Mouse (Mus musculus) kidney, embryonic 15.5 days (tissue): ENCODE measurements around the gene Rab27a. TPM values are rescaled to one million over a fixed set of nuclear protein-coding genes. Genes with fewer than 3 reads are reported as not detected.
A peak's percentile ranks its signal among the peaks of the same experiment; 100 is the strongest.
"Not testable (repeated sequence)": the region's sequence is repeated elsewhere in the genome, so short reads cannot be mapped to it uniquely, and the experiment has no call there.

ENCODE experiments used
- ATAC-seq: fragments of 200-750 bp; cut with Nextera tagmentation; replicated peaks from 2 replicates; pipeline ENCODE4 v1.8.0; 2017; ENCODE audit warnings: moderate TSS enrichment; ENCODE audit not compliant: low FRiP score
- H3K27ac ChIP-seq: fragments of 300-500 bp; sonication (generic); 2 replicates; pipeline ENCODE4 v1.5.1; 2015; ENCODE audit warnings: mild to moderate bottlenecking, inconsistent platforms
- H3K27me3 ChIP-seq: fragments of 300-500 bp; sonication (generic); 2 replicates; pipeline ENCODE4 v1.6.1; 2015; ENCODE audit warnings: inconsistent platforms
- H3K36me3 ChIP-seq: fragments of 300-500 bp; sonication (generic); 2 replicates; pipeline ENCODE4 v1.6.1; 2015; ENCODE audit warnings: inconsistent platforms
- H3K4me1 ChIP-seq: fragments of 300-500 bp; sonication (generic); 2 replicates; pipeline ENCODE4 v1.6.1; 2015; ENCODE audit warnings: inconsistent platforms
- H3K4me2 ChIP-seq: fragments of 300-500 bp; sonication (generic); 2 replicates; pipeline ENCODE4 v1.6.1; 2015; ENCODE audit warnings: moderate library complexity, mild to moderate bottlenecking, inconsistent platforms
- H3K4me3 ChIP-seq: fragments of 300-500 bp; sonication (generic); replicated peaks from 2 replicates; pipeline ENCODE4 v1.5.1; 2015; ENCODE audit warnings: mild to moderate bottlenecking, inconsistent platforms
- H3K9ac ChIP-seq: fragments of 300-500 bp; sonication (generic); 2 replicates; pipeline ENCODE4 v1.6.1; 2015; ENCODE audit warnings: mild to moderate bottlenecking, inconsistent platforms
- H3K9me3 ChIP-seq: fragments of 300-500 bp; sonication (generic); replicated peaks from 2 replicates; pipeline ENCODE4 v1.6.1; 2016; ENCODE audit warnings: inconsistent platforms
- WGBS: fragments of 180-500 bp; shearing (Covaris S2); methylation state at CpG from one replicate; pipeline ENCODE4 v1.1.7; 2015; ENCODE audit warnings: mixed read lengths; 5-methylcytosine and 5-hydroxymethylcytosine counted together
- polyA plus RNA-seq: library from polyadenylated mRNA; unstranded; fragments of >200 nt; fragmentation: Nextera tagmentation; extraction: Ambion mirVana; gene quantifications from 2 replicates; pipeline ENCODE4 v1.2.1, GENCODE M21; 2015

Gene Rab27a
- polyA plus RNA-seq, 1 experiment from 2014 or later: 7.1 TPM

DNA sequence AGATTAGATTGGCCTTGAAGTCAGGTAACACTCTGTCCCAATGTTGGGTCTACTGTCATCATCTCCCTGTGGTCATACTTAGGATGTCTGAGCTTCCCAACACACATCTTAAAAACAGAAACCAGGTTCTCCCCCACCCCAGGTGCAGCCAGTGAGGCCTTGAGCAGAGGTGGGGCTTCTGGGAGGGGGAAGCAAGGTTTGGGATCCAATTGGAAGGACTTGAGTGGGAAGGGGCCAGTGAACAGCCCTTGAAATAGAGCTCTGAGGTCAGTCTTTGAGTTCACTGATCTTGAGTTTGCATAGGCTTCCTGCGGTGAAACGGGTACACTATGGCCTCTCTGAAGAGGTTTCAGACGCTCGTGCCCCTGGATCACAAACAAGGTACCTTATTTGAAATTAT, 57.5 kb downstream of the Rab27a start, which contains the start of gene Gm20509:
Gm20509 (plus strand) TSS at position 290 of the 400 bp plus-strand sequence.
- no peak within 1 kb of the TSS for H3K27ac ChIP-seq
- peak within 1 kb of the TSS; percentile 86 for H3K4me2 ChIP-seq
- H3K27me3 ChIP-seq: peaks cover 55% of the 10 kb centered on the region
- peaks cover 12% of the 10 kb centered on the region for H3K4me1 ChIP-seq
- H3K36me3 ChIP-seq: no peaks in the 10 kb centered on the region
- H3K9me3 ChIP-seq: no peaks in the 10 kb centered on the region
- H3K4me3 ChIP-seq: peak within 1 kb of the TSS; percentile 47
- H3K9ac ChIP-seq: peak within 1 kb of the TSS; percentile 35
- 97% methylated on average over 4 of the region's 4 CpGs for WGBS
- no peak for ATAC-seq

DNA sequence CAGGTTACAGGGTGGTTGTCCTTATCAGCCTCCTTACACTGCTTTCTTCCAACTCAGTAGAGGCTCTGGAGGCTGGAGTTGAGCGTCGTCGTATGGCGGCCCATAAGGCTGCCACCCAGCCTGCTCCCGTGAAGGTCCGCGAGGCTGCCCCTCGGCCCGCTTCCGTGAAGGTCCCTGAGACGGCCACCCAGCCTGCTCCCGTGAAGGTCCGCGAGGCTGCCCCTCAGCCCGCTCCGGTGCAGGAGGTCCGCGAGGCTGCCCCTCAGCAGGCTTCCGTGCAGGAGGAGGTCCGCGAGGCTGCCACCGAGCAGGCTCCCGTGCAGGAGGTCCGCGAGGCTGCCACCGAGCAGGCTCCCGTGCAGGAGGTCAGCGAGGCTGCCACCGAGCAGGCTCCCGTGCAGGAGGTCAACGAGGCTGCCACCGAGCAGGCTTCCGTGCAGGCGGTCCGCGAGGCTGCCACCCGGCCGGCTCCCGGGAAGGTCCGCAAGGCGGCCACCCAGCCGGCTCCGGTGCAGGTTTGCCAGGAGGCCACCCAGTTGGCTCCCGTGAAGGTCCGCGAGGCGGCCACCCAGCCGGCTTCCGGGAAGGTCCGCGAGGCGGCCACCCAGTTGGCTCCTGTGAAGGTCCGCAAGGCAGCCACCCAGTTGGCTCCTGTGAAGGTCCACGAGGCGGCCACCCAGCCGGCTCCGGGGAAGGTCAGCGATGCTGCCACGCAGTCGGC, 58.7 kb downstream of the Rab27a start:
- H3K27ac ChIP-seq: no peak overlapping the region
- peak; percentile 75 for ATAC-seq
- peak overlapping the region; percentile 86 for H3K4me2 ChIP-seq
- no peaks in the 10 kb centered on the region for H3K9me3 ChIP-seq
- 5% methylated on average over 60 of the region's 60 CpGs for WGBS
- H3K4me1 ChIP-seq: peaks cover 12% of the 10 kb centered on the region
- H3K4me3 ChIP-seq: peak overlapping the region; percentile 47
- peaks cover 55% of the 10 kb centered on the region for H3K27me3 ChIP-seq
- peak overlapping the region; percentile 35 for H3K9ac ChIP-seq
- H3K36me3 ChIP-seq: no peaks in the 10 kb centered on the region

DNA sequence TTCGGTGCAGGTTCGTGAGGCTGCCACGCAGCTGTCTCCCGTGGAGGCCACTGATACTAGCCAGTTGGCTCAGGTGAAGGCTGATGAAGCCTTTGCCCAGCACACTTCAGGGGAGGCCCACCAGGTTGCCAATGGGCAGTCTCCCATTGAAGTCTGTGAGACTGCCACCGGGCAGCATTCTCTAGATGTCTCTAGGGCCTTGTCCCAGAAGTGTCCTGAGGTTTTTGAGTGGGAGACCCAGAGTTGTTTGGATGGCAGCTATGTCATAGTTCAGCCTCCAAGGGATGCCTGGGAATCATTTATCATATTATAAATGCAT, 59.2 kb downstream of the Rab27a start:
- Histone ChIP-seq H3K4me2 (peak overlapping the region; percentile 86), H3K27me3 (peaks cover 55% of the 10 kb centered on the region), H3K4me1 (peaks cover 12% of the 10 kb centered on the region), H3K4me3 (peak overlapping the region; percentile 47), H3K9me3 (no peaks in the 10 kb centered on the region), H3K36me3 (no peaks in the 10 kb centered on the region), H3K27ac (no peak overlapping the region), H3K9ac (peak overlapping the region; percentile 35; the same call in 1 of the 2 replicates)
- ATAC-seq: peak; percentile 69
- 45% methylated on average over 5 of the region's 5 CpGs for WGBS

DNA sequence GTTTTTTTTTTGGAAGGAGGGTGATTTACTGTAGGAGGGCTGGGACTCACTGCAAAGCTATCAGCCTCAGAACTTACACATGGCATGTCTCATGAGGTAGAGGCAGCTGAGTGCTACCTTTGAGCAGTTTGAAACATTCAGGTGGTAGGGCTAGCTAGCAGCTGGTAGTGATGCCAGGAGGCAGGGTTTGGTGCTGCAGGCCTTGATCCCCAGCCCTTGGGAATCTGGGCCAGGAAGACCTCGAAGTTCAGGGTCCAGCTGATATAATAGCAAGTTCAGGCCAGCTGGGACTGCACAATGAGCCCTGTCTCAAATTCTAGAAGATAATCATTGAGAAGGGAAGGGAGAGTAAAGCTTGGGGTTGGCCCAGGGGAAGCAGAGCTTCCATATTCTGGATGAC, 60.5 kb downstream of the Rab27a start:
- Histone ChIP-seq H3K27me3 (peaks cover 55% of the 10 kb centered on the region), H3K9me3 (no peaks in the 10 kb centered on the region), H3K9ac (no peak overlapping the region), H3K36me3 (no peaks in the 10 kb centered on the region), H3K4me2 (no peak overlapping the region), H3K4me1 (peaks cover 12% of the 10 kb centered on the region), H3K4me3 (no peak overlapping the region), H3K27ac (no peak overlapping the region)
- no peak for ATAC-seq
- 68% methylated on average over 1 of the region's 1 CpGs for WGBS

DNA sequence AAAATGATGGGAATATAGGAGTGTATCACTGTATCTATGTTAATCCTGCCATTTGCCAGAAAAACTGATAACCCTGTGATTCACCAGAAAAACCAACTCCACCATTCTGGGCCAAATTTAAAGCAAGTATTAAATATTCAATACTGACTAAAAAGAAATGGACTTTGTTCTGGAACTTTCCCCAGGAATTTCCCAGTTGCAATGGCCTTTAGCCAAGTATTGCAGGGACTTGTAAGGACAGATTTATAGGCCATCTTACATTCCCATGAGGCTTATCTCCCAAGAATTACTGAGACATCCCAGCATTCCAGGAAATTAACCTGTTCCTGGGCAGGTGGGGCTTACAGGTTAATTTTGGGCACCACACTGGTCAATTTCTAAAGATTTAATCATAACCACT, 61.1 kb downstream of the Rab27a start:
- Histone ChIP-seq H3K27ac (no peak overlapping the region), H3K9ac (no peak overlapping the region), H3K4me1 (peaks cover 12% of the 10 kb centered on the region), H3K27me3 (peaks cover 55% of the 10 kb centered on the region), H3K9me3 (no peaks in the 10 kb centered on the region), H3K4me3 (no peak overlapping the region), H3K4me2 (no peak overlapping the region), H3K36me3 (no peaks in the 10 kb centered on the region)
- ATAC-seq: no peak

DNA sequence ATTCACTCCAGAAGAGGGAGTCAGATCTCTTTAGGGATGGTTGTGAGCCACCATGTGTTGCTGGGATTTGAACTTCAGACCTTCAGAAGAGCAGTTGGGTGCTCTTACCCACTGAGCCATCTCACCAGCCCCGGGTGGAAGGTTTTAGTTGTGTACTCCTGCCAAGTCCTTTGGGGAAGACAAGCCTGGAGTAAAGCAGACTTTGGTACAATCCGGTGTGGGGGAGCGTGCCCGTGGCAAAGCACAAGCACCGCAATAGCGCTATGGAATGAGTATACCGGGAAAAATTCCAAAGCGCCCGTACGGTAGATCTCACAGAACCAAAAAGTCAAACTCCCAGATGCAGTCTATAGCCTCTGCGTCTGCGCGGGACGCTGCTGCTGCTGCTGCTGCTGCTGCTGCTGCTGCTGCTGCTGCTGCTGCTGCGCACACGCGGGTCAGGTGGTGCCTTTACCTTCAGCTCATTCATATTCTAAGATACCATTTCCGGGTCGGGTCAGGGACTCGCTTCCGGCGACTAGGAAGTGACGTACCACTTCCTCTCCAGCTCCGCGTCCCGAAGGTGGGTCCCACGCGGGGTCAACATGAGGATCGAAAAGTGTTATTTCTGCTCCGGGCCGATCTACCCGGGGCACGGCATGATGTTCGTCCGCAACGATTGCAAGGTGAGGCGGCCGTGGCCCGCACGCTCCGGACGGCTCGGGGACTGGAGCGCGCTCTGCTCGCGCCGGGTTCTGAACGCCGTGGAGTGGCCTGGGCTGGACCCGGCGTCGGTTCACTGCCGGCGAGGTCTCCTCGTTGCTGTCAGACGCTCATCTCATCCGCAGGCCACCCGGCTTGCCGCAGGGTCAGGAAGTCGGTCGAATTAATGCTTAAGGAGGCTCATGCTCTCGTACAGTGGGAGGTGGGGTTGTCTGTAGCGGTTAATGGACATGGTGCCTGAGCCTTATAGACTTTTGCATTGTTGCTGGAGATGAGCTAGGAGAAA, 68.6 kb downstream of the Rab27a start, which contains the start of gene Rsl24d1:
Rsl24d1 (plus strand) TSS at position 508 of the 988 bp plus-strand sequence.
- H3K36me3 ChIP-seq: peaks cover 31% of the 10 kb centered on the region
- H3K4me2 ChIP-seq: peak within 1 kb of the TSS; percentile 73
- no peaks in the 10 kb centered on the region for H3K27me3 ChIP-seq
- WGBS: under 1% methylated on average over 64 of the region's 64 CpGs
- H3K9me3 ChIP-seq: no peaks in the 10 kb centered on the region
- H3K4me1 ChIP-seq: peaks cover 12% of the 10 kb centered on the region
- H3K4me3 ChIP-seq: peak within 1 kb of the TSS; percentile 99
- peak within 1 kb of the TSS; percentile 86 for H3K27ac ChIP-seq
- peak; percentile 96 for ATAC-seq
- peak within 1 kb of the TSS; percentile 88 for H3K9ac ChIP-seq

DNA sequence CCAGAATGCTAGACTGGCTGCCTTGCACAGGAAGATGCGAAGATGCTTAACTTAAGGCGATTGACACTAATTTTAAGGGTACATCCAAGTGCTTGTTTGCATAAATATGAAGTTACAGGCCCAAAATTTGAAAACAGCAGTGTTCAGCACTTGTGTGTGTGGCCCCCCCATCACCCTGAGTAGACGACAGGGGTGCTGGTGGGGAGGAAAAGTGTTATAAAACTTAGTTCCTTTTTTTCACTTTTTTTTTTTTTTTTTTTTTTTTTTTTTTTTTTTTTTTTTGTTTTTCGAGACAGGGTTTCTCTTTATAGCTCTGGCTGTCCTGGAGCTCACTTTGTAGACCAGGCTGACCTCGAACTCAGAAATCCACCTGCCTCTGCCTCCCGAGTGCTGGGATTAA, 72.0 kb downstream of the Rab27a start:
- H3K4me1 ChIP-seq: peaks cover 12% of the 10 kb centered on the region
- not testable (repeated sequence) for H3K9me3 ChIP-seq, H3K27ac ChIP-seq, H3K9ac ChIP-seq, H3K27me3 ChIP-seq, H3K4me2 ChIP-seq, ATAC-seq, H3K4me3 ChIP-seq
- WGBS: 89% methylated on average over 5 of the region's 6 CpGs
- peaks cover 63% of the 10 kb centered on the region for H3K36me3 ChIP-seq

DNA sequence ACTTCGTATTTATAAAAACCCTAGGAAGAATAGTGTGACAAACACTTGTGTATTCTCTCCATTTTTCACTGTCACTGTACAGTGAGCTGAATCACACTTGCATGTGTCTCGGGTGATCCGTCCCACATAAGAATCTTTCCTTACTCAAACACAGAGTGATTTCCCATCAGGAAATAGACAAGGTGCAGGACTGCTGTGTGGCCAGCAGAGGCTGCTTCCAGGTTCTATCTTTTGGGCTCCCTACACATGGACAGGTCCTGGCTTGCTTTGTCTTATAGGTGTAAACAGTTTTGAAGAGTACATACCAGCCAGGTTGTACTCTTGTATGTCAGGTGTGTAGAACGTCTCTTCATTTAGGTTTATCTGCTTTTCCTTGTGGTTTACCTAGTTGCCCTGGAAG, 73.4 kb downstream of the Rab27a start:
- Histone ChIP-seq H3K36me3 (peaks cover 75% of the 10 kb centered on the region), H3K9me3 (no peaks in the 10 kb centered on the region), H3K9ac (no peak overlapping the region), H3K4me2 (no peak overlapping the region), H3K27me3 (no peaks in the 10 kb centered on the region), H3K4me1 (peaks cover 8% of the 10 kb centered on the region), H3K4me3 (no peak overlapping the region), H3K27ac (no peak overlapping the region)
- ATAC-seq: no peak
- WGBS: 85% methylated on average over 4 of the region's 4 CpGs

DNA sequence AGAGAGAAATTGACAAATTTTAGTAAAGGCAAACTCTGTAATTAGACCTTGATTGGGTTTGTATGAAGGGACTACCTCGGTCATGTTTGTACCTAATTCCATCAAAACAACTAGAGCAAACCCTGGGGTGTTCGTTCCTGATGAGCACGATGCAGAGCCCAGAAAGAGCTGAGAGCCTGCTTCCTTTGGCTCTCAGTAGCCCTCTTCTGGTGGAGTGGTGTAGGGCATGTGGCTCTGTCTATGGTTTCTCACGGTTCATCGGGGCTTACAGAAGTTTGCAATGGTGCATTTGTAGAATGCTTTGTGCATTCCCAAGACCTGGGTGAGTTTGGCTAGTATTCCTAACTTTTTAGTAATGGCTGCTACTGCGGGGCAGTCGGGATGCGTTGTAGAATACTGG, 77.1 kb downstream of the Rab27a start:
- no peaks in the 10 kb centered on the region for H3K4me1 ChIP-seq
- H3K27me3 ChIP-seq: no peaks in the 10 kb centered on the region
- no peak for ATAC-seq
- H3K27ac ChIP-seq: no peak overlapping the region
- H3K9ac ChIP-seq: no peak overlapping the region
- H3K36me3 ChIP-seq: peaks cover 92% of the 10 kb centered on the region
- no peak overlapping the region for H3K4me2 ChIP-seq
- H3K4me3 ChIP-seq: no peak overlapping the region
- H3K9me3 ChIP-seq: no peaks in the 10 kb centered on the region
- 75% methylated on average over 8 of the region's 8 CpGs for WGBS

DNA sequence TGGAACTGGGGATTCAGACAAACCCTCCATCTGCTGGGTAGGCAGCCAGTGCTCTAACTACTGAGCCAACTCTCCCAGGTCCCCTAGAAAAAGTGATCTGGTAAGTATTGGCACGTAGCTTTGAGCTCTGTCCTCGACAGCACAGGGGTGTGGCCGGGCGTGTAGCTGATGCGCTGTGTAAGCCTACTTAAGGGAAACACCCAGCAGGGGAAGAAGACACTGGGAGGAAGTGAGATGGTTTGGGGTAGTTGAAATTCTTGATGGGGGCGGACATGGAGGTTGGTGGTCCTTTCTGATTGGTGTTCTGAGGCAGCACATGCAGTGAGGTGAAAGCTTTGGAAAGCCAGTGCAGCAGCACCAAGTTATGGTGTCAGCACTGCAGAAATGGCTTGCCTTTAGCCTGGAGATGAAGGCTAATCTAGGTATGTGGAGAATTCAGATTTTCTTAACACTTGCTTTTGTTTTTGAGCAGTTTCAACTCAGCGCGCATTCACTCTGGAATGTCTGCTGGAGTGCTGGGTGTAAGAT, 80.5 kb downstream of the Rab27a start:
- H3K27me3 ChIP-seq: no peaks in the 10 kb centered on the region
- no peak overlapping the region for H3K9ac ChIP-seq
- H3K4me2 ChIP-seq: no peak overlapping the region
- H3K9me3 ChIP-seq: no peaks in the 10 kb centered on the region
- H3K4me1 ChIP-seq: 0 out of 2 replicates have a peak, but pooled peaks cover 3% of the 10 kb centered on the region
- peaks cover 96% of the 10 kb centered on the region for H3K36me3 ChIP-seq
- no peak for ATAC-seq
- 87% methylated on average over 8 of the region's 8 CpGs for WGBS
- no peak overlapping the region for H3K4me3 ChIP-seq
- no peak overlapping the region for H3K27ac ChIP-seq

DNA sequence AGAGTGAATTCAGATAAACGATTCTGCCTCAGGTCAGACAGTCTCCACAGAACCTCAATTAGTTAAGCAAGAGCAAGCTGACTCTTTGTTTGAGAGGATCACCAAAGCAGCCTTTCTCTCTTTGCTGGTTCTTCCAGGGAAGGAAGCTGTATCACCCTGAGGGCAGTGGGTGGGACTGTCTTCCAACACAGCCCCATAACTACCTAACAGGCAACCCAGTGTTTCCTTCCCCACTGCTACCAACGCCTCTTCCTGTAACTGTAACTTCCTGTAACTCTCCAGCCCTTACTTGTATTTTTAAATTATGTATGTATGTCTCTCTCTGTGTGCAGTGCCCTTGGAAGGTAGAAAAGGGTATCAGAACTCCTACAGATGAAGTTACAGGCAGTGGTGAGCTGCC, 82.8 kb downstream of the Rab27a start:
- H3K9ac ChIP-seq: no peak overlapping the region
- no peak for ATAC-seq
- no peak overlapping the region for H3K27ac ChIP-seq
- H3K36me3 ChIP-seq: peaks cover 74% of the 10 kb centered on the region
- H3K4me1 ChIP-seq: 0 out of 2 replicates have a peak, but pooled peaks cover 4% of the 10 kb centered on the region
- no peaks in the 10 kb centered on the region for H3K27me3 ChIP-seq
- WGBS: 88% methylated on average over 2 of the region's 2 CpGs
- no peaks in the 10 kb centered on the region for H3K9me3 ChIP-seq
- no peak overlapping the region for H3K4me2 ChIP-seq
- H3K4me3 ChIP-seq: no peak overlapping the region

DNA sequence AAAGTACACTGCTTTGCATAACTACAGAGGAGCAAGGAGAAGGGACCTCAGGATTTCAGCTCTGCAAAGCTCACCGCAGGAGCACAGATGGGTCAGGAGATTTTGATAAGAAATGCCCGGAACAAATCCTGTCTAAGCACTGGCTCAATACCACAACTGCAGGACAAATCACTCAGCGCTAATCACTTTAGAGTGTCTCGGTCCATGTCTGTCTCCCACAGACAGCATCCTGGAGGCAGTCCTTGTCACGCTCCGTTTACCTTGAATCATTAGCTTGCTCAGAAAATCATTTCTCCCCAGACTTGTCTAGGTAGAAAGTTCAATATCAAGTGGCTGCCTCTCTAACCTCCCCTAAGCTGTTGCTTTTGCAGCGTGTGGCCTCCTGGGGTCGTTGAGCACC, 85.2 kb downstream of the Rab27a start:
- Histone ChIP-seq H3K27me3 (no peaks in the 10 kb centered on the region), H3K4me2 (no peak overlapping the region), H3K36me3 (peaks cover 52% of the 10 kb centered on the region), H3K4me3 (no peak overlapping the region), H3K4me1 (0 out of 2 replicates have a peak, but pooled peaks cover 4% of the 10 kb centered on the region), H3K9me3 (no peaks in the 10 kb centered on the region), H3K9ac (no peak overlapping the region), H3K27ac (no peak overlapping the region)
- WGBS: 59% methylated on average over 8 of the region's 8 CpGs
- ATAC-seq: no peak
